Mouse (Mus musculus) adrenal gland, adult 8-10 months (tissue): Measurements from ENCODE around the gene Casp8ap2. TPM values are rescaled to one million over a fixed set of nuclear protein-coding genes. Genes with fewer than 3 reads are reported as not detected.
A peak's percentile ranks its signal among the peaks of the same experiment; 100 is the strongest.

Experiments used
- DNase-seq: peaks from one replicate; pipeline ENCODE4 v3.0.0; 2022
- total RNA-seq, 4 experiments: library from RNA; stranded (reverse); gene quantifications; 2 replicates each; pipeline ENCODE4 v1.2.4; 2022

Gene Casp8ap2
- total RNA-seq = 1 to 10 TPM; 6.6 to 9.7 (median 8.5) TPM

- peak; percentile 99 for DNase-seq
These were observed at the start of gene Casp8ap2 for GRCm38 (mm10) chr4:32615034-32615881. TSS of gene Casp8ap2 (plus strand) at chr4:32615451.

DNA sequence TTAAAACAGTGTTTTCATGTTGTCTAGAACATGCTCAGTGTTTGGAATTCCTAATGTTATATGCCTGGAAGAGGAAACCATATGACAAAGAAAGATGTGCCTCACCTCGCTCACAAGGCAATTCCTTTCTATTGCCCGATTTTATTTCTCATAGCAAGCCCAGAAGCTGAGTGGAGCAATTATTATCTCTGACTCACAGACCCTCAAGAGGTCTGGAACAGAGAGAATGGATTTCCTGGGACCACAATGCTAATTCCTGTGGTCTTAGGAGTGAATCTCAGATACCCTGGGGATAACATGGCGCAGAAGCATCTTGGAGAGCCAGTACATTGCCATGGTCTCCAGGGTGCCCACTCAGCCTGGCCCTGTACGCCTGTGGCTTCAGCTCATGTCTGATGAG is 46.2 kb upstream of the Casp8ap2 start:
- DNase-seq = no peak

- DNase-seq = no peak
These were observed 45.0 kb upstream of the Casp8ap2 start for GRCm38 (mm10) chr4:32569995-32570938.

- no peak for DNase-seq
These were observed 44.3 kb upstream of the Casp8ap2 start for GRCm38 (mm10) chr4:32570939-32571317.

DNA sequence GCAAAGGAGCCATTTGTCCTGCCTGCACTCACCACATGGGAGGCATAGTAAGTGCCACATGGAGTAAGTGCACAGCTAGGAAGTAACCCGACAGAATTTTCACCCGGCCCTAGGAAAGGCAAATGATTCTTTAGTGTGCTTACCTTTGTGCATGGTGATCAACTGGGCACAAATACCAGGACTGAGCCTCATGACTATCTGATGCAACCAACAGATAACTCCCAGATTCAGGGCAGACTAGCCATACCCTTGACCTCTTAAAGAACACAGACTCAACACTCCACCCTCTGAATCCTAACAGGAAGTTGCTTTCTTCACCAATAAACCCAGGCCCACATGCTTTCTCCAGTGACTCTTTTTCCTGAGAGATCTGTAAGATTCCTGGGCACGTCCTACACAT is 43.8 kb upstream of the Casp8ap2 start:
- no peak for DNase-seq

GRCm38 (mm10) chr4:32572118-32572517 is 43.1 kb upstream of the Casp8ap2 start:
- no peak for DNase-seq

GRCm38 (mm10) chr4:32573586-32573985 is 41.7 kb upstream of the Casp8ap2 start:
- DNase-seq = no peak

GRCm38 (mm10) chr4:32574604-32575003 is 40.6 kb upstream of the Casp8ap2 start:
- no peak for DNase-seq

DNA sequence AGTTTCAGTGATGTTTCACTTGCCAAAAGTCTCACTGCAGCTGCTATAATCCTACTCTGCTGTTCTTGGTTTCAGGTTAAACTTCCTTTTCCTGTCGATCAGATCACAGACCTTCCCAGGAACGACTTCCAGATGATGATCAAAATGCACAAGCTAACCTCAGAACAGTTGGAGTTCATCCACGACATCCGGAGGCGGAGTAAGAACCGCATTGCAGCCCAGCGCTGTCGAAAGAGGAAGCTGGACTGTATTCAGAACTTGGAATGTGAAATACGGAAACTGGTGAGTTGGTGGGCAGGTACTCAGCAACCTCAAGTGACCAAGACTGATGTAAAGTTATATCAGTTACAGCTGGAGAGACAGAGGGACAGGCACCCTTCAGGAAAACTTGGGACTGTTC is 40.1 kb upstream of the Casp8ap2 start:
- DNase-seq = no peak

DNA sequence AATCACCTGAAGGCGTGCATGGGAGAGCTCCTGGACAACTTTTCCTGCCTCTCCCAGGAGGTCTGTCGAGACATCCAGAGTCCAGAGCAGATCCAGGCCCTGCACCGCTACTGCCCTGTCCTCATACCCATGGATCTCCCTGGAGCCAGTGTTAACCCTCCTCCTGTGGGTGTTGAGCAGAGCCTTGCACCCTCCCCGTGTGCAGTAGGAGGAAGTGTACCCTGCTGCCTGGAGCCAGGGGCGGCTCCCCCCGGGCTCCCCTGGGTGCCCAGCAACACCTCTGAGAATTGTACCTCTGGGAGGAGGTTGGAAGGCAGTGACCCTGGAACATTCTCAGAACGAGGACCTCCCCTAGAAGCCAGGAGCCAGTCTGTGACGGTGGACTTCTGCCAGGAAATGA is 35.4 kb upstream of the Casp8ap2 start:
- DNase-seq = no peak

DNA sequence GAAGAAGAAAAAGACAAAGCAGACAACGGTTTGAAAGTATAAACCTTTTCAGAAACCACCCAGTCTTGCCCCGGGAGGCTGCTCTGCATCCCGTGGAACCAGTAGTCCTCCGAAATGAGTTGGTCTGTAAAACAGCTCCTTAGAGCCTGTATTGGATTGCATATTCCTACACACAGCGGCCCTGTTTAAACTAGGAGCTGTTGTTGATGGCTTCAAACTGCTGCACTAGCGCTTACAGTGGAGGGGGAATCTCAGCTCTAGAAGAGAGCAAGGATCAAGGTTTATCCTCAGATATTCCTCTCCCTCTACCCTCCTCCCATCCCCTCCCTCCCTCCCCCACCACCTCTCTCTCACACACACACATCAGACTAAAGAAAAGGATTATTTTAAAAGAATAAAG is 31.1 kb upstream of the Casp8ap2 start:
- no peak for DNase-seq

- no peak for DNase-seq
These were observed 28.7 kb upstream of the Casp8ap2 start for GRCm38 (mm10) chr4:32586596-32586995.

- DNase-seq = no peak
These were observed 27.7 kb upstream of the Casp8ap2 start for GRCm38 (mm10) chr4:32587543-32587942.

DNA sequence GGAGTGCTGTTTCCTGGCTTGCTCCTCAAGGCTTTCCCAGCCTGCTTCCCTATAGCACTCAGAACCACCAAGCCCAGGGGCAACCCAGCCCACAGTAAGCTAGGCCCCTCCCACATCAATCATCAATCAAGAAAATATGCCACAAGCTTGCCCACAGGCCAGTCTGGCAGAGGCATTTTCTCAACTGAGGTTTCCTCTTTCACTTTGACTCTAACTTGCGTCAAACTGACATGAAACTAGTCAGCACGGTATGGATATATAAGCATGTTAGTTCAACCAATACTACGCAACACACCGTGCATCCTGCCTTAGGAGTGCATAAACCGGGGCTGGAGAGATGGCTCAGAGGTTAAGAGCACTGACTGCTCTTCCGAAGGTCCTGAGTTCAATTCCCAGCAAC is 27.0 kb upstream of the Casp8ap2 start:
- no peak for DNase-seq

DNA sequence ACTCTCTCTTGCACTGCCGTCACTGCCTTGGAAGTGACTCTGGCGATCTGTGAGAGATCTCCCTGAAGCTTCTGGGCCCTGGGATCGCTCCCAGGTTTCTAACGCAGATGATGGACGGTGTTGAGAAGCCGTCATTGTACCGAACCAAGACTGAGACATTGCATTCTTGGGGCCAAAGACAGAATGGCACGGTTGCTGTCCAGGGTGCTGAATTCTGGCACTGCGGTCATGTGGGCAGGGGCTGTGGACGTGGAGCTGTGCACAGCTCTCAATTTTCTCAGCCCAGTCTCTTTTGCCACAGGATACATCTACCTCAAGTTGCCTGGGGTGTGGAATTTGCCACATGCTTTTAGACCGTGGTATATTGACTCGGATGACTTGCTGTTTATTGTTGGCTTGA is 14.1 kb upstream of the Casp8ap2 start:
- DNase-seq = no peak

GRCm38 (mm10) chr4:32602660-32603059 is 12.6 kb upstream of the Casp8ap2 start, which contains the start of gene Gja10:
TSS of gene Gja10 (minus strand) at chr4:32602760.
- no peak for DNase-seq

- no peak for DNase-seq
These were observed 6.4 kb downstream of the Casp8ap2 start for GRCm38 (mm10) chr4:32621637-32622036.

DNA sequence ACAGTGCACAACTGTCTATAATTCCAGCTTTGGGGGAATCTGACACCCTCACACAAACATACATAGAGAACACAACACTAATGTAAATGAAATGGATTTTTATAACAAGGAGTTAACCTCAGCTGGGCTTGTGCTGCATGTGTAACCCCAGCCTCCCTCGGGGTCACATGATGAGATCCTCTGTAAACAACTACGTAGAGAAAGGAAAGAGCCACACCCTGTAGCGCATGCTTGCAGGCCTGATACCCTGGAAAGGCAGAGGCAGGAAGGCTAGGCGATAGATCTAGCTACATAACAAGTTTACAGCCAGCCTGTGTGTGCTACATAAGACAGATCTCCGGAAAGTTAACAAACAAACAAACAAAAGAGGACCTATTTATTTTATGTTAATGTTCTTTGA is 36.4 kb downstream of the Casp8ap2 start:
- no peak for DNase-seq

DNA sequence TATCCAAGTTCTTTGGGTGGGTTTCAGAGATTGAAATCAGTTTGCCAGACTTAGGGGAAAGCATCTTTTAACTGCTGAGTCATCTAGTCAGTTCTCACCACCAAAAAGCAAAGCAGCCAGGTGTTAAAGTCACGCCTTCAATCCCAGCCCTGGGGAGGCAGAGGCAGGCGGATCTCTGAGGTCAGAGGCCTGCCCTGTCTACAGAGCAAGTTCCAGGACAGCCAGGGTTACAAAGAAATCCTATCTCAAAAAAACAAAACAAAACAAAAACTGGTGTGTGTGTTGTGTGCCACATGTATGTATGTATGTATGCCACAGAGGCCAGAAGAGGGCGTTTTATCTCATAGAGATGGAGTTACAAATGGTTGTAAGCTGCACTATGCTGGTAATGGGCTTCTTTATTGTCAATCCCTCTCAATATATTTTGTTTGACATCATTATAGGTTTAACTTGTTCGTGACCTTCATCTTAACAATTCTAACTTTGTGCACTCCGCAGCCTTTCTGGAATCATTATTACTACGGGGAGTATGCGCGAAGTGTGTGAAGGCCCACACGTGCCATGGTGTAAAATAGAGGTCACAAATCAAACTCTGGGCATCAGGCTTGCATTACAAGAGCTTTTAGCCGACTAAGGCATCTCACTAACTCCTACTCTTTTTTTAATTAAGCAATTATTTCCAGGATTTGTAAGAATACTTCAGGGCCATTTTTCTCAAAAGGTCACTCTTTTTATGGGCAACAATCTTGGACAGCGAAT is 41.1 kb downstream of the Casp8ap2 start:
- no peak for DNase-seq

DNA sequence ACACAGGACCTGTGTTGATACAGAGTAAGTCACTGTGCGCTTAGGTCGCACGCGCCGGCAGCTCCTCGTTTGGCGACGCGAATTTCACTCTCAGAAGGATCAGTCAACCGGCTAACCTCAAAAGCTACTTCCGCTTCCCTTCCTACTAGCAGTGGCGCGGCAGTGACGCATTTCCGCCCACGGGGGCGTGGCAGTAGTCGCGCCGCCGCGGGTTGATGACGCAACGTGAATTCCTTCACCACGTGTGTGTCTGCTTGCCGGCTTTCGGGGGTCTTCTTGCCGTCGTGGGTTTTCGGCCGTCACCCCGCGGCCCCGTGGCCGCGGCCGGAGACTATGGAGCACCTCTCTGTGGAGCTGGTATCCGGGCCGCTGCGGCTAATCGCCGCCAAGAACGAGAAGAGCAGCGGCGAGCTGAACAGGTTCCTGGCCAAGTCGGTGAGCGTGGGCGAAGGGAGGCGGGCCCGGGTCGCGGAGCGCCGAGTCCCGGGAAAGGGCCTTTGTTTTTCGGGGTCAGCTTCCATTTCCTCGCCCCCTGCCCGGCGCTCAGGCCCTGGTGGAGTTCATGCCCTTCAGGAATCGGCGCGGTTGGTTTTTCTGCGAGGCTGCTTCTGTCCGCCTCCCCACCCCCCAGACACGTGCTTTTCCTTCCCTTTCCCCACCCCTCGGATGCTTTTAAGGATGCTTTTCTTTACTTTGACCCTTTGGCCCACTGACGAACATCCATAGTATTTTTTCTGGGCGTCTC is 41.8 kb downstream of the Casp8ap2 start, which contains the start of gene Mdn1:
Gene Mdn1, plus strand, starts transcription at position 202 of the 745 bp plus-strand sequence.
- DNase-seq = peak; percentile 91

DNA sequence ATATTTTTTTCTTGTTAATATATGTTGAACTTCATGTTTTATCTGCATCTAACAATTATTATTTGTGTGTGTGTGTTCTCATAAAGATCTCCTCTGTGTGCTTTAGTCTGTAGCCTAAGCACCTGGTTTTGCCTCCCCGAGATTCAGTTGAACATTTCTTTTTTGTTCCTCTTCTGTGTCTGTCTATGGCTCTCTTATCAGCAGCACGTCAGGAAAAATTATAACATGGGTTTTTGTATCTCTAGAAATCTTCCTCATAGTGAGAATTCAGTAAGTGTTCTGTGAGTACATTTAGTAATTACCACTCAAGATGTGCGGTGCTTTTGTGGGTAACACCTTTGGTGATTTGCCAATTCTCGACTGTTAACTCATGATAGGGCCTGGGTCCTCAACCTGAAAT is 50.6 kb downstream of the Casp8ap2 start:
- no peak for DNase-seq

DNA sequence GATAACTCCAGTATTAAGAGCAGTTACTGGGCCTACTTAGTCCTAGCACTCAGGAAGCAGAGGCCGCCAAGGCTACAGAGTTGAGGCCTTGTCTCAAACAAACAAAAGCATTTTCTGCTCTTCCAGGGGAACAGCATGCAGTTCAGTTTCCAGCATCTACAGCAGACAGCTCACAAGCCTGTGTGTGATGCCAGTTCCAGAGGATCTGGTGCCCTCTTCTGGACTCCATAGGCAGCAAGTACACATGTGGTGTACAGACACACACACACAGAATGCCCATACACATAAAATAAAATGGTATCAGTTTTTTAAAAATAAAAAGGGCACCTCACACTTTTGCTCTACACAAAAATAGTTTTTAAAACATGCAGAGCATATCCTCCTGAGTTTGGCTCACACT is 53.0 kb downstream of the Casp8ap2 start:
- DNase-seq = no peak
